Mouse (Mus musculus) CD4-positive naive resting alpha-beta T cell, adult 57 days (primary cell): ENCODE measurements around the gene Ccdc110. TPM values are rescaled to one million over a fixed set of nuclear protein-coding genes. Genes with fewer than 3 reads are reported as not detected.

ENCODE experiments used
- total RNA-seq: library from RNA; stranded (reverse); gene quantifications from one replicate; pipeline ENCODE4 v1.2.4, GENCODE M21; 2023

Ccdc110 gene
- not detected for total RNA-seq

DNA sequence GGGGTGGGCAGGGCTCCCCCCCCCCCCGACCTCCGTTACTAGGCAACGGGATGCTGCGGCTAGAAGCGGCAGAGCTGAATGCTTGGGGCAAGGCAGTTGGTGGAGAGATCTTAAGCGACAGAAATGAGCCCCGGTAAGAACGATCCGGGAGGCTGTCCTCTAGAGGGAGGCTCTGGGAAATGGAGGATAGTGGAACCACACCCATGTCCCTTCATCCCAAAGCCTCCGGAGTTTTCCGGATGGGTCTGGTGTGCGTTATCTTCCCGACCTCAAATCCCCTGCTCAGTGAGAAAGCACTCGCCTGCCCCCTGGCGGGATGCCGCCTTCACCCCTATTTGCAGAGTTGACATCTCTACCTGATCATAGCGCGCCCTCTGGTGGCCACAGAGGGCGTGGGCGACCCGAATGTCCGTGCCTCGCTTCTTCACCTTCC lies at the start of gene Ccdc110:
TSS of gene Ccdc110 (plus strand) at position 38 of the 433 bp plus-strand sequence.

DNA sequence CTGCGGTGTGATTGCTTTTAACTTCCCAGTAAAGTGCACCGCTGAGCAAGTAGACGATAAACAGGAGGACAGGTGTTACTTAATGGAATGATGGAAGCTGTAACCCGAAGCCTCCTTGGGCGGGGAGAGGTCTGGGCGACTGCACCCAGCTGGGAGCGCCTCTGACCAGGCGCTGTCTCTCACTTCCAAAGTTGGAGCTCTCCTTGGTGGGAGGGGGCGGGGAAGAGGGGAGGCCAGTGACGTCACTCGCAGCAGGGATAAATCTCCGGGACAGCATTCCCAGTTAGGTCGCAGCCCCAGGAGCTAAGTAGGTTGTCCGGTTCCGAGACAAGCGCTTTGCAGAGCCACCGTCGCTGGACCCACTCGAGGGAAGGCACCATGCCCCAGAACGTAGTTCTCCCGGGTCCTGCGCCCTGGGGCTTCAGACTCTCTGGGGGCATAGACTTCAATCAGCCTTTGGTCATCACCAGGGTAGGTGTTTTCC lies 49.2 kb upstream of the Ccdc110 start, which contains the start of gene Pdlim3:
TSS of gene Pdlim3 (plus strand) at position 260 of the 484 bp plus-strand sequence.

DNA sequence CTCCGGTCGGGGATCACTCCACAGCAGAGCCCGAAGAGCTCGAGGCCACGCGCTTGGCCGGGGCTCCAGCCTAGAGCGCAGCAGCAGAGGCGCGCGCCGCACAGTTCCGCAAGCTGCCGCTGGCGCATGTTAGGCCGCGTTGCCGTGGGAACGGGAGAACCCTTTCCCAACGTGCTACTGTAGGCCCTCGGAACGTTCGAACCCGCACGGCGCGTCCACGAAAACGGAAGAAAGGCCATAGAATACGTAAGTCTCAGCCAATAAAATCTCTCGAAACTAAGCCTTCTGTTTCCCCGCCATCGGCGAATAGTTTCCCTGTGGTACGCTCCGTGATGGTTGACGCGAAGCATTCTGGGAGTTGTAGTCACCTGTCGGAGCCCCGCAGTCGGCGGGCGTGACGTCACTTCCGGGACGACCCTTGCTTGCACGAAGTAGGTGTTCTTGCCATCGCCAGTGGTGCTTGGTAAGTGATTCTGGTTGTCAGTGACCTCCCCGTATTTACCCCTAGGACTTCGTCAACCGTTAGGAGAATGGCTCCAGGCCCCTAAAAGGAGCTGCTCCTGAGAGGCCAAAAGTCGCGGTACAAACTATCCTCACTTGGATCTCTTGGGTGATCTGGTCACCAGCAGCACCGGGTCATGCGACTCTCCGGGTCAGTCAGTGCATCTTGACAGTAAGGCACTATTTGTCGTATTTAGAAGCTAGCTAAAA lies 40.9 kb downstream of the Ccdc110 start, which contains the start of the genes 1700029J07Rik and Ufsp2:
TSS of gene 1700029J07Rik (minus strand) at position 127 of the 711 bp plus-strand sequence.
TSS of gene Ufsp2 (plus strand) at position 403 of the 711 bp plus-strand sequence.

Other genes with a start within 250 kb of the Ccdc110 start
- not detected for gene Pdlim3, start 49.2 kb upstream of the Ccdc110 start, total RNA-seq
- 0.86 TPM for gene 1700029J07Rik, start 40.6 kb downstream of the Ccdc110 start, total RNA-seq
- gene Ufsp2, start 40.9 kb downstream of the Ccdc110 start, total RNA-seq, result 13.5 TPM
- gene Lrp2bp, start 64.7 kb downstream of the Ccdc110 start, total RNA-seq, result not detected
- 6.6 TPM for gene Ankrd37, start 71.1 kb downstream of the Ccdc110 start, total RNA-seq
- 17.0 TPM for gene Cfap97, start 217.2 kb downstream of the Ccdc110 start, total RNA-seq
- 17.4 TPM for gene Snx25, start 217.5 kb downstream of the Ccdc110 start, total RNA-seq